Mouse (Mus musculus) liver, adult 2 months (tissue): Measurements from ENCODE around the gene Pbxip1.

Source experiments
- CTCF ChIP-seq: fragments of 200-500 bp; IDR thresholded peaks from 2 replicates; pipeline ENCODE4 v1.5.1; 2011; ENCODE audit warnings: low read depth, low read length, control low read depth
- POLR2A ChIP-seq: fragments of 200-500 bp; IDR thresholded peaks from 2 replicates; pipeline ENCODE4 v1.6.1; 2011; ENCODE audit warnings: low read length, control low read depth; ENCODE audit not compliant: insufficient read depth; ENCODE audit errors: extremely low read depth

DNA sequence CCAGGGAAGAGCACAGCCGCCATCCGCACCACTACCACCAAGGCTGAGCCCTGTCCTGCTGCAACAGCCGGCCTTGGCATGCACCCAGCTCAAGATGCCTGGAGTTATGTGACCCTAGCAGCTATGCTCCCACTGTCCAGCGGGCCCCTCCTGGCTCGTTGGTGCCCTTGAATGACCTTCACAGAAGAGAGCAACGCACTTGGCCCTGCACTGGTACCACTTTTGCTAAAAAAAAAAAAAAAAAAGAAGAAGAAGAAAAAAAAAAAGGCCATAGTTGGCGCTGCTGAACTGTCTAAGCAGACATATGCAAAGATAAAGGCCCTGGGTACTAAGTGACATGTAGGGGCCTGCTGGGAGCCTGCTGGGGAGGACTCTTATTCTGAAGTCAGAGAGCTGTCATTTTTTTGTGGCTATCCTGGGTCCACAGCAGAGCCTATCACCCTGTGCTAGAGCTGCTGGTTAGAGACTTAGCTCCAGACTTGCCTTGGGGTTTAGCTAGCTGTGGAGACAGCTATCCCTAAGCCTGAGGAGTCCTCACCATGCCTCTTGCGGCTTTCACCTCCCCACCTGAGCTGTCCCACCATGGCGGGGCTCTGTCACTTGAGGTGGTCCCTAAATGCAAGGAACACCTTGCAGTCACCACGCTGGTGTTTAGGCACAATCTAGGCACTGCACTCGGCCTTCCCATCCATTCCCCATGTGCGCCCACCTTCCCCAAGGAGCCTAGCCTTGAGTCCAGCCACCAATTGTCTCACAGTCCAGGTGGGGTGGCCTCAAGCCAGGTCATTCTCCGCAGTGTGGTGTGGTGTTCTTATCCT, 12.4 kb downstream of the Pbxip1 start:
- TF ChIP-seq CTCF (no peak), POLR2A (no peak)
